Mouse (Mus musculus): ENCODE results near the gene Hist1h4h. TPM values are rescaled to one million over a fixed set of nuclear protein-coding genes. Genes with fewer than 3 reads are reported as not detected.
A peak's percentile ranks its signal among the peaks of the same experiment; 100 is the strongest.
"Not testable (repeated sequence)": the region's sequence is repeated elsewhere in the genome, so short reads cannot be mapped to it uniquely, and the experiment has no call there.

The Hist1h4h gene
- polyA plus RNA-seq, 1 experiment: 21.5 TPM

GRCm38 (mm10) chr13:23554925-23555838 is 24.3 kb downstream of the Hist1h4h start:
- peak overlapping the region; percentile 52 for H3K4me3 ChIP-seq
- TF ChIP-seq POLR2A (IDR thresholded peaks at IDR 0.05; ENCODE audit: insufficient read length, low read depth): peak; percentile 75
- TF ChIP-seq MAX (IDR thresholded peaks at IDR 0.05; ENCODE audit: low read depth): no peak
- TF ChIP-seq CEBPB (IDR thresholded peaks at IDR 0.05; ENCODE audit: insufficient read depth, poor library complexity, severe bottlenecking): peak; percentile 26; the same call in 1 of the 2 replicates
- TF ChIP-seq MYOD1 (IDR thresholded peaks at IDR 0.05; ENCODE audit: control insufficient read depth in 1 of 3, insufficient read length in 2 of 3, low read depth in 2 of 3): no peak
- peak; percentile 93 for TF ChIP-seq POLR2AphosphoS2 (IDR thresholded peaks at IDR 0.05; ENCODE audit: insufficient read length, low read depth)
- no peak for TF ChIP-seq TCF3 (IDR thresholded peaks at IDR 0.05; ENCODE audit: insufficient read length, low read depth)
- TF ChIP-seq MYOG (IDR thresholded peaks at IDR 0.05; ENCODE audit: control insufficient read depth in 1 of 3, insufficient read depth in 1 of 3, insufficient read length in 2 of 3, low read depth in 2 of 3): peak in 1 of 3 experiments; percentile 1
- TF ChIP-seq SRF (IDR thresholded peaks at IDR 0.05; ENCODE audit: control insufficient read depth, insufficient read length, low read depth): no peak
- no peaks in the 10 kb centered on the region for H3K79me2 ChIP-seq (ENCODE audit: control insufficient read depth, insufficient read depth)
- H3K27me3 ChIP-seq (ENCODE audit: control insufficient read depth, insufficient read depth, insufficient read length): no peaks in the 10 kb centered on the region
- peak overlapping the region; percentile 9 for H3ac ChIP-seq (ENCODE audit: control insufficient read depth, insufficient read length)
- peak overlapping the region; percentile 96 for H3K4me2 ChIP-seq (ENCODE audit: low read depth)
- H3K36me3 ChIP-seq (ENCODE audit: control insufficient read depth, insufficient read depth): no peaks in the 10 kb centered on the region

GRCm38 (mm10) chr13:23555839-23556416 is 25.1 kb downstream of the Hist1h4h start:
- no peaks in the 10 kb centered on the region for H3K36me3 ChIP-seq (ENCODE audit: control insufficient read depth, insufficient read depth)
- H3K4me3 ChIP-seq: peak overlapping the region; percentile 52
- H3K27me3 ChIP-seq (ENCODE audit: control insufficient read depth, insufficient read depth, insufficient read length): no peaks in the 10 kb centered on the region
- H3ac ChIP-seq (ENCODE audit: control insufficient read depth, insufficient read length): peak overlapping the region; percentile 9
- H3K4me2 ChIP-seq (ENCODE audit: low read depth): peak overlapping the region; percentile 96
- TF ChIP-seq POLR2AphosphoS2 (IDR thresholded peaks at IDR 0.05; ENCODE audit: insufficient read length, low read depth) (peak; percentile 64), REST (IDR thresholded peaks at IDR 0.05; ENCODE audit: insufficient read depth, insufficient read length) (no peak), MAX (IDR thresholded peaks at IDR 0.05; ENCODE audit: low read depth) (peak; percentile 25), POLR2A (IDR thresholded peaks at IDR 0.05; ENCODE audit: insufficient read length, low read depth) (peak; percentile 50), USF1 (IDR thresholded peaks at IDR 0.05; ENCODE audit: low read depth) (no peak)
- H3K79me2 ChIP-seq (ENCODE audit: control insufficient read depth, insufficient read depth): no peaks in the 10 kb centered on the region

GRCm38 (mm10) chr13:23556906-23557305 is 26.1 kb downstream of the Hist1h4h start:
- H3ac ChIP-seq (ENCODE audit: control insufficient read depth, insufficient read length): no peak overlapping the region
- H3K36me3 ChIP-seq (ENCODE audit: control insufficient read depth, insufficient read depth): no peaks in the 10 kb centered on the region
- H3K4me3 ChIP-seq: peak overlapping the region; percentile 52
- H3K79me2 ChIP-seq (ENCODE audit: control insufficient read depth, insufficient read depth): no peaks in the 10 kb centered on the region
- TF ChIP-seq POLR2A (IDR thresholded peaks at IDR 0.05; ENCODE audit: insufficient read length, low read depth): no peak
- no peak for TF ChIP-seq MYOD1 (IDR thresholded peaks at IDR 0.05; ENCODE audit: control insufficient read depth in 1 of 3, insufficient read length in 2 of 3, low read depth in 2 of 3)
- no peak for TF ChIP-seq MYOG (IDR thresholded peaks at IDR 0.05; ENCODE audit: control insufficient read depth in 1 of 3, insufficient read depth in 1 of 3, insufficient read length in 2 of 3, low read depth in 2 of 3)
- no peak for TF ChIP-seq E2F4 (IDR thresholded peaks at IDR 0.05; ENCODE audit: insufficient read depth)
- no peak for TF ChIP-seq SRF (IDR thresholded peaks at IDR 0.05; ENCODE audit: control insufficient read depth, insufficient read length, low read depth)
- TF ChIP-seq TCF3 (IDR thresholded peaks at IDR 0.05; ENCODE audit: insufficient read length, low read depth): no peak
- no peak for TF ChIP-seq CEBPB (IDR thresholded peaks at IDR 0.05; ENCODE audit: insufficient read depth, poor library complexity, severe bottlenecking)
- TF ChIP-seq REST (IDR thresholded peaks at IDR 0.05; ENCODE audit: insufficient read depth, insufficient read length): no peak
- TF ChIP-seq MAX (IDR thresholded peaks at IDR 0.05; ENCODE audit: low read depth): no peak
- H3K4me2 ChIP-seq (ENCODE audit: low read depth): peak overlapping the region; percentile 68
- no peaks in the 10 kb centered on the region for H3K27me3 ChIP-seq (ENCODE audit: control insufficient read depth, insufficient read depth, insufficient read length)

- not testable (repeated sequence) for H3K4me2 ChIP-seq (ENCODE audit: low read depth); H3ac ChIP-seq (ENCODE audit: control insufficient read depth, insufficient read length); H3K4me3 ChIP-seq; H3K27me3 ChIP-seq (ENCODE audit: control insufficient read depth, insufficient read depth, insufficient read length); H3K36me3 ChIP-seq (ENCODE audit: control insufficient read depth, insufficient read depth); H3K79me2 ChIP-seq (ENCODE audit: control insufficient read depth, insufficient read depth)
These were observed 29.8 kb downstream of the Hist1h4h start for GRCm38 (mm10) chr13:23560699-23561098.

GRCm38 (mm10) chr13:23561531-23561882 is 30.7 kb downstream of the Hist1h4h start:
- not testable (repeated sequence) for H3K27me3 ChIP-seq (ENCODE audit: control insufficient read depth, insufficient read depth, insufficient read length); H3K36me3 ChIP-seq (ENCODE audit: control insufficient read depth, insufficient read depth); H3K79me2 ChIP-seq (ENCODE audit: control insufficient read depth, insufficient read depth); H3ac ChIP-seq (ENCODE audit: control insufficient read depth, insufficient read length)
- H3K4me3 ChIP-seq: peak overlapping the region; percentile 28
- peak overlapping the region; percentile 99 for H3K4me2 ChIP-seq (ENCODE audit: low read depth)
